Mouse (Mus musculus) erythroblast, embryonic 14.5 days (primary cell): ENCODE measurements at regions not wholly inside any gene's neighbourhood (a gene's known extent, or its start where the extent isn't known, plus 50 kb on each side); places are given as distances from the start of the nearest gene placed in this dataset.

Experiments used
- GATA1 ChIP-seq: IDR thresholded peaks from 2 replicates; pipeline ENCODE4 v1.6.1; 2012; ENCODE audit warnings: low read length, inconsistent platforms, mixed read lengths
- TAL1 ChIP-seq: IDR thresholded peaks from 3 replicates; pipeline ENCODE4 v1.6.1; 2012; ENCODE audit warnings: low read length, inconsistent platforms, mixed read lengths

DNA sequence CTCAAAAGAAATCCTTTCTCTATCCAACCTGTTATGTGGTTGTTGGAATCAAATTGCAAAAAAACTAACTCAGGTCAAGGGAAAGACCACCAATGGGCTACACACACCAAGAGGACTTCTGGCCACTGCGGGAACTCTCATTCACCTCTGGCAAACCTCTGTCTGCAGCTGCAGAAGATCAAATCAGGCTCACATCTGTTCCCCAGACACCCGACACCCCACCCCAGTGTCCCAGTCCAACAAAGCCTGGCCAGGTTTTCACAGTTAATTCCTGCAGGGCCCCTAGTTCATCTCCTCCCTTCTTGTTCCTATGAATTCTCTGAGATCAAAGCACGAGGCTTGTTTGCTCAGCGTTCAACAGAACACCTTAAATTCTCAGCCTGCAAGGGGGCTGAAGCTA lies 82.0 kb upstream of the Rgma start:
- no peak for TF ChIP-seq TAL1
- TF ChIP-seq GATA1, result no peak
